Mouse (Mus musculus): ENCODE data around the gene Stk32b. TPM values are rescaled to one million over a fixed set of nuclear protein-coding genes. Genes with fewer than 3 reads are reported as not detected.

The Stk32b gene
- polyA plus RNA-seq, 1 experiment, result 13.7 TPM

- H3K4me3 ChIP-seq (ENCODE audit: insufficient read depth, low read depth, low read length), result no peak overlapping the region
- no peaks in the 10 kb centered on the region for H3K27me3 ChIP-seq (replicated peaks; ENCODE audit: control insufficient read depth, insufficient read depth, low read length)
- TF ChIP-seq POLR2A (IDR thresholded peaks at IDR 0.05; ENCODE audit: low read depth, low read length), result no peak
- no peak for TF ChIP-seq CTCF (conservative IDR thresholded peaks at IDR 0.05; ENCODE audit: insufficient read depth, insufficient read length, low read depth, low read length)
- H3K4me1 ChIP-seq (ENCODE audit: control insufficient read depth, insufficient read depth, low read length), result no peaks in the 10 kb centered on the region
- H3K27ac ChIP-seq (ENCODE audit: insufficient read depth, low read depth, low read length), result no peak overlapping the region
- no peaks in the 10 kb centered on the region for H3K36me3 ChIP-seq (ENCODE audit: control insufficient read depth, insufficient read depth, low read length)
- 58% methylated on average over 7 of the region's 7 CpGs for WGBS
- DNase-seq, result no peak
These were observed 19.2 kb upstream of the Stk32b start for GRCm38 (mm10) chr5:37736213-37736612.

DNA sequence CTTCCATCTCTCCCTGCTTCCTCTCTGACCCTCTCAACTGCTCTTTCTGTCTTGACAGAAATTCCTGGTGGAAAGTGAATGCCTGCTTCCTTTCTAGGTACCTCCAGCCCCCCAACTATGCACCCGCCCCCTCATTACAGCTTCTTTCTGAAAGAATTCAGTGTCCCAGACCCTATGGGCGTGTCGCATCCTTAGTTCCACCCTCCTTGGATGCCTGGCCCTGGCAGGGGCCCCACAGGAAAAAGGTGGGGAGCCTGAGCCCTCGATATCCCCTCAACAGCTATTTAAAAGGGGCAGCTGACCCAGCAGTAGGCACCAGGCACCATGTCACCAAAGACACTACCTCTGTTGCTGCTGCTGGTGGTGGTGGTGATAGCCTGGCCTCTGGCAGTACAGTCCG, 18.3 kb upstream of the Stk32b start, which contains the start of gene Cytl1:
Gene Cytl1, plus strand, starts transcription at position 296 of the 400 bp plus-strand sequence.
- no peak for DNase-seq
- H3K36me3 ChIP-seq (ENCODE audit: control insufficient read depth, insufficient read depth, low read length), result no peaks in the 10 kb centered on the region
- WGBS, result 45% methylated on average over 5 of the region's 5 CpGs
- no peak within 1 kb of the TSS for H3K4me3 ChIP-seq (ENCODE audit: insufficient read depth, low read depth, low read length)
- H3K4me1 ChIP-seq (ENCODE audit: control insufficient read depth, insufficient read depth, low read length), result no peaks in the 10 kb centered on the region
- TF ChIP-seq POLR2A (IDR thresholded peaks at IDR 0.05; ENCODE audit: low read depth, low read length), result no peak
- TF ChIP-seq CTCF (conservative IDR thresholded peaks at IDR 0.05; ENCODE audit: insufficient read depth, insufficient read length, low read depth, low read length), result no peak
- no peaks in the 10 kb centered on the region for H3K27me3 ChIP-seq (replicated peaks; ENCODE audit: control insufficient read depth, insufficient read depth, low read length)
- H3K27ac ChIP-seq (ENCODE audit: insufficient read depth, low read depth, low read length), result no peak within 1 kb of the TSS

- H3K27ac ChIP-seq (ENCODE audit: insufficient read depth, low read depth, low read length), result no peak overlapping the region
- WGBS, result 93% methylated on average over 2 of the region's 2 CpGs
These were observed 13.8 kb upstream of the Stk32b start for GRCm38 (mm10) chr5:37730781-37731180.

DNA sequence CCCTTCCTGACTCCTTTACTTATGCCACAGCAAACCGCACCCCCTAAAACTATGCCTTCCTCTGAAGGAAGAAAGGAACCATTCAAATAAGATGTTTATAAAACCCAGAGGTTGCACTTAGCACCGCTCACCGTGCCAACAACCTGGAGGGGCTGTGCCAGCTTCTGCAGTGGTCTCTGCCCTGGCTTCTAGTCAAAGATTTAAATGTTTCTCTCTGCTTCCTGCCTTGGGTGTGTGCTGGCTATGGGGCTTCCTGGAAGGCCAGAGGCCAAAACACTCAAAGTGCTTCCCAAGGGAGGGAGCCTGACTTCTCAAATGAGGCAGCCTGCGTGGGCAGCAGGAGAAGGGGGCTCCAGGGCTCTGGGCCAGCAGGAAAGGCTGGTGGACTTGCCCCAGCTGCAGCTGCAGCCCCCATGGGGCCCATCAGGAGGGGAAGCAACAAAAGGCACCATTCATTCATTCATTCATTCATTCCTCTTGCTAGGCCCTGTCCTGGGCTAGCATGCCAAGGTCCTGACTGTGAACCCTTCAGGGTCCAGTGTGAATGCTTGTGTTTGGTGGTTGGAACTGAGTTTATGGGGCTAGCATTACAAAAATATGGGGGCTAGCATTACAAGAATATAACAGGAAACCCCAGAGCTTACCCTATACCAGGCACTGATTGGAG, 8.4 kb upstream of the Stk32b start:
- WGBS, result 79% methylated on average over 4 of the region's 4 CpGs
- no peaks in the 10 kb centered on the region for H3K27me3 ChIP-seq (replicated peaks; ENCODE audit: control insufficient read depth, insufficient read depth, low read length)
- no peak overlapping the region for H3K27ac ChIP-seq (ENCODE audit: insufficient read depth, low read depth, low read length)
- no peak overlapping the region for H3K4me3 ChIP-seq (ENCODE audit: insufficient read depth, low read depth, low read length)
- DNase-seq, result no peak
- no peaks in the 10 kb centered on the region for H3K36me3 ChIP-seq (ENCODE audit: control insufficient read depth, insufficient read depth, low read length)
- H3K4me1 ChIP-seq (ENCODE audit: control insufficient read depth, insufficient read depth, low read length), result no peaks in the 10 kb centered on the region
- TF ChIP-seq CTCF (conservative IDR thresholded peaks at IDR 0.05; ENCODE audit: insufficient read depth, insufficient read length, low read depth, low read length) (no peak), POLR2A (IDR thresholded peaks at IDR 0.05; ENCODE audit: low read depth, low read length) (no peak)

More at GRCm38 (mm10) chr5:37730781-37731180, 13.8 kb upstream of the Stk32b start:
- Histone ChIP-seq H3K4me1 (ENCODE audit: control insufficient read depth, insufficient read depth, low read length) (no peaks in the 10 kb centered on the region), H3K4me3 (ENCODE audit: insufficient read depth, low read depth, low read length) (no peak overlapping the region), H3K27me3 (replicated peaks; ENCODE audit: control insufficient read depth, insufficient read depth, low read length) (no peaks in the 10 kb centered on the region), H3K36me3 (ENCODE audit: control insufficient read depth, insufficient read depth, low read length) (no peaks in the 10 kb centered on the region)
- no peak for DNase-seq
- TF ChIP-seq CTCF (conservative IDR thresholded peaks at IDR 0.05; ENCODE audit: insufficient read depth, insufficient read length, low read depth, low read length), result no peak
- no peak for TF ChIP-seq POLR2A (IDR thresholded peaks at IDR 0.05; ENCODE audit: low read depth, low read length)

DNA sequence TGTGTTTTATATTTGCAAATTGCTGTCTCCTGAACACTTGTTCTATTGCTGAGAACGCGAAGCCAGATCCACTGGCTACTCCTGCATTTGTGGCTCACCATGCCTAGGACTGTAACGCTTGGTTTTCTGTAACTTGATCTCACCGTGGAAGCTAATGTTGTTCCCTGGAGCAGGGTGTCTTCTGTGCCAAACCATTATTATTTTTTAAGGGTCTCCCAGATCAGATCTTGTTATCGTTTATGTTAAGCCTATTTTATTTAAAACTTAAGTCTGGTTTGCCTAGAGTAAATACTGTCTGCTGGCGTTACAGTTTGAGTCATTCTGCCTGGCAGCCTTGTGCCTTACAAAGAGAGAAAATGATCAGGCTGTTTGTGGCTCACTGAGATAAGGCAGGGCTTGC, 3.7 kb upstream of the Stk32b start:
- 16% methylated on average over 6 of the region's 6 CpGs for WGBS
- Histone ChIP-seq H3K4me1 (ENCODE audit: control insufficient read depth, insufficient read depth, low read length) (no peaks in the 10 kb centered on the region), H3K36me3 (ENCODE audit: control insufficient read depth, insufficient read depth, low read length) (no peaks in the 10 kb centered on the region), H3K27me3 (replicated peaks; ENCODE audit: control insufficient read depth, insufficient read depth, low read length) (no peaks in the 10 kb centered on the region; the same call in 1 of the 2 replicates), H3K4me3 (ENCODE audit: insufficient read depth, low read depth, low read length) (no peak overlapping the region), H3K27ac (ENCODE audit: insufficient read depth, low read depth, low read length) (no peak overlapping the region)
- DNase-seq, result no peak
- TF ChIP-seq CTCF (conservative IDR thresholded peaks at IDR 0.05; ENCODE audit: insufficient read depth, insufficient read length, low read depth, low read length) (no peak), POLR2A (IDR thresholded peaks at IDR 0.05; ENCODE audit: low read depth, low read length) (no peak)

GRCm38 (mm10) chr5:37717384-37717963, 503 bp upstream of the Stk32b start:
- Histone ChIP-seq H3K4me1 (ENCODE audit: control insufficient read depth, insufficient read depth, low read length) (no peaks in the 10 kb centered on the region), H3K27me3 (replicated peaks; ENCODE audit: control insufficient read depth, insufficient read depth, low read length) (no peaks in the 10 kb centered on the region; the same call in 1 of the 2 replicates), H3K27ac (ENCODE audit: insufficient read depth, low read depth, low read length) (no peak overlapping the region), H3K36me3 (ENCODE audit: control insufficient read depth, insufficient read depth, low read length) (no peaks in the 10 kb centered on the region), H3K4me3 (ENCODE audit: insufficient read depth, low read depth, low read length) (peak overlapping the region; percentile 58)
- peak; percentile 73 for DNase-seq
- under 1% methylated on average over 14 of the region's 14 CpGs for WGBS
- TF ChIP-seq POLR2A (IDR thresholded peaks at IDR 0.05; ENCODE audit: low read depth, low read length), result no peak
- TF ChIP-seq CTCF (conservative IDR thresholded peaks at IDR 0.05; ENCODE audit: insufficient read depth, insufficient read length, low read depth, low read length), result peak; percentile 74

GRCm38 (mm10) chr5:37709257-37709904, 7.6 kb downstream of the Stk32b start:
- Histone ChIP-seq H3K27ac (ENCODE audit: insufficient read depth, low read depth, low read length) (no peak overlapping the region), H3K4me3 (ENCODE audit: insufficient read depth, low read depth, low read length) (no peak overlapping the region), H3K27me3 (replicated peaks; ENCODE audit: control insufficient read depth, insufficient read depth, low read length) (no peaks in the 10 kb centered on the region), H3K36me3 (ENCODE audit: control insufficient read depth, insufficient read depth, low read length) (no peaks in the 10 kb centered on the region), H3K4me1 (ENCODE audit: control insufficient read depth, insufficient read depth, low read length) (no peaks in the 10 kb centered on the region)
- 88% methylated on average over 5 of the region's 5 CpGs for WGBS
- no peak for DNase-seq
- no peak for TF ChIP-seq CTCF (conservative IDR thresholded peaks at IDR 0.05; ENCODE audit: insufficient read depth, insufficient read length, low read depth, low read length)
- TF ChIP-seq POLR2A (IDR thresholded peaks at IDR 0.05; ENCODE audit: low read depth, low read length), result no peak
